Mouse (Mus musculus): ENCODE results near the gene Usp19. TPM values are rescaled to one million over a fixed set of nuclear protein-coding genes. Genes with fewer than 3 reads are reported as not detected.

Usp19 gene
- total and polyA plus RNA-seq, 2 experiments = 24.3 to 80.5 TPM

DNA sequence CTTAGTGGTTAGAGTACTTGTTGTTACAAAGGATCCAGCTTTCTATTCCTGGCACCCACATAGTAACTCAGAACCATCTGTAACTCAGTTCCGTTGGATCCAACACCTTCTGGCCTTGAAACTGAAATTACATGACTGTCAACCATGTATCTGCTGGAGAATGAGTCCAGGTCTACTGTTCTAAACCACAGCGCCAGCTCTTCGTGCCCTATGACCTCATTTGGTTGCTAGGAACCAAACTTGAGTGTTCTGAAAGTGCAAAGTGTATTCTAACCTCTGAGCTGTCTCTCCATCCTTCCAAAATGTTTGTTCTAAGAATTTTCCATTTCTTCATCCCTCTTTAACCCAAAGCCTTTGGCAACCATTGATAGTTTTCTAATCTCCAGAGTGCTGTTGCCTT, 55.6 kb downstream of the Usp19 start:
- TF ChIP-seq POLR2A (IDR thresholded peaks at IDR 0.05; ENCODE audit: extremely low read depth, insufficient read depth, low read length) (no peak), CTCF (IDR thresholded peaks at IDR 0.05; ENCODE audit: low read depth, low read length) (no peak)
- Histone ChIP-seq H3K9ac (ENCODE audit: low read depth, low read length) (no peak overlapping the region), H3K4me1 (ENCODE audit: control insufficient read depth, insufficient read depth, low read length) (peaks cover 11% of the 10 kb centered on the region), H3K27me3 (ENCODE audit: control insufficient read depth, insufficient read depth, low read length) (no peaks in the 10 kb centered on the region), H3K27ac (replicated peaks; ENCODE audit: insufficient read depth, low read depth, low read length) (peak overlapping the region; percentile 31), H3K36me3 (ENCODE audit: control insufficient read depth, insufficient read depth, low read length) (peaks cover 64% of the 10 kb centered on the region), H3K4me3 (ENCODE audit: insufficient read depth, low read depth, low read length) (no peak overlapping the region), H3K79me2 (ENCODE audit: control insufficient read depth, insufficient read depth, low read length) (no peaks in the 10 kb centered on the region; the same call in 1 of the 2 replicates)
- DNase-seq (ENCODE audit: extremely low read depth, low read depth, low spot score) = peak; percentile 72
- 19% methylated on average over 3 of the region's 3 CpGs for WGBS

DNA sequence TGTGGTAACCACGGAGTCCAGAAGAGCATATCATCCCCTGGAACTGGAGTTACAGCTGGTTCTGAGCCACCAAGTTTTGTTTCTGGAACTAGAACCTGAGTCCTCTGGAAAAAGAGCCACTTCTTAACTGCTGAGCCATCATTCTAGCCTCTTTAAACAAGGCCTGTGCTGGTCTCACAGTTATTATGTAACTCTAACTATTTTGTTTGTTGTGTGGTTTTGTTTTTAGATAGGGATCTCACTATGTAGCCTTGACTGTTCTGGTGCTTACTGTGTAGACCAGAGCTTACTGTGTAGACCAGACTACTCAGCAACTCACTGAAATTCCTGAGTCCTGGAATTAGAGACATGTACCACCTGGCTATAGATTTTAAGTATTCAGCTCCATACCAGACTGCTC, 56.5 kb downstream of the Usp19 start:
- Histone ChIP-seq H3K4me3 (ENCODE audit: insufficient read depth, low read depth, low read length) (no peak overlapping the region), H3K4me1 (ENCODE audit: control insufficient read depth, insufficient read depth, low read length) (peaks cover 14% of the 10 kb centered on the region), H3K9ac (ENCODE audit: low read depth, low read length) (no peak overlapping the region), H3K36me3 (ENCODE audit: control insufficient read depth, insufficient read depth, low read length) (peaks cover 59% of the 10 kb centered on the region), H3K27ac (replicated peaks; ENCODE audit: insufficient read depth, low read depth, low read length) (peak overlapping the region; percentile 99), H3K79me2 (ENCODE audit: control insufficient read depth, insufficient read depth, low read length) (no peaks in the 10 kb centered on the region; the same call in 1 of the 2 replicates), H3K27me3 (ENCODE audit: control insufficient read depth, insufficient read depth, low read length) (no peaks in the 10 kb centered on the region)
- DNase-seq (ENCODE audit: extremely low read depth, low read depth, low spot score) = peak; percentile 66
- WGBS = 23% methylated on average over 1 of the region's 1 CpGs
- TF ChIP-seq CTCF (IDR thresholded peaks at IDR 0.05; ENCODE audit: low read depth, low read length) (no peak), POLR2A (IDR thresholded peaks at IDR 0.05; ENCODE audit: extremely low read depth, insufficient read depth, low read length) (no peak)

Other genes with a start within 250 kb of the Usp19 start
- 20.7 and 28.8 TPM in 2 replicates for gene Dag1, start 226.6 kb upstream of the Usp19 start, total RNA-seq (2014; rRNA removed)
- 24.9 and 29.9 TPM in 2 replicates for gene Dag1, start 226.6 kb upstream of the Usp19 start, polyA plus RNA-seq (2012; rRNA removed)
- 5.8 and 9.0 TPM in 2 replicates for gene Nicn1, start 200.2 kb upstream of the Usp19 start, total RNA-seq (2014; rRNA removed)
- 15.9 and 21.2 TPM in 2 replicates for gene Nicn1, start 200.2 kb upstream of the Usp19 start, polyA plus RNA-seq (2012; rRNA removed)
- 65.5 and 66.6 TPM in 2 replicates for gene Amt, start 193.7 kb upstream of the Usp19 start, total RNA-seq (2014; rRNA removed)
- gene Amt, start 193.7 kb upstream of the Usp19 start, polyA plus RNA-seq (2012; rRNA removed) = 45.8 and 54.5 TPM in 2 replicates
- gene Rhoa, start 184.5 kb upstream of the Usp19 start, total RNA-seq (2014; rRNA removed) = 123 TPM in 2 replicates
- 64.7 and 82.8 TPM in 2 replicates for gene Rhoa, start 184.5 kb upstream of the Usp19 start, polyA plus RNA-seq (2012; rRNA removed)
- gene Tcta, start 184.4 kb upstream of the Usp19 start, total RNA-seq (2014; rRNA removed) = 17.7 and 17.9 TPM in 2 replicates
- gene Tcta, start 184.4 kb upstream of the Usp19 start, polyA plus RNA-seq (2012; rRNA removed) = 35.2 and 41.2 TPM in 2 replicates
- gene Gpx1, start 151.7 kb upstream of the Usp19 start, total RNA-seq (2014; rRNA removed) = 5,129 and 5,348 TPM in 2 replicates
- 8,357 and 9,405 TPM in 2 replicates for gene Gpx1, start 151.7 kb upstream of the Usp19 start, polyA plus RNA-seq (2012; rRNA removed)
- 62.0 and 63.8 TPM in 2 replicates for gene Usp4, start 142.7 kb upstream of the Usp19 start, total RNA-seq (2014; rRNA removed)
- gene Usp4, start 142.7 kb upstream of the Usp19 start, polyA plus RNA-seq (2012; rRNA removed) = 63.3 and 65.2 TPM in 2 replicates
- gene 1700102P08Rik, start 97.8 kb upstream of the Usp19 start, total RNA-seq (2014; rRNA removed) = not detected in 2 replicates
- gene 1700102P08Rik, start 97.8 kb upstream of the Usp19 start, polyA plus RNA-seq (2012; rRNA removed) = not detected in 2 replicates
- not detected in 2 replicates for gene Ccdc36, start 62.1 kb upstream of the Usp19 start, total RNA-seq (2014; rRNA removed)
- not detected in 2 replicates for gene Ccdc36, start 62.1 kb upstream of the Usp19 start, polyA plus RNA-seq (2012; rRNA removed)
- gene BC048562, start 54.1 kb upstream of the Usp19 start, total RNA-seq (2014; rRNA removed) = not detected in 2 replicates
- gene BC048562, start 54.1 kb upstream of the Usp19 start, polyA plus RNA-seq (2012; rRNA removed) = not detected in 2 replicates
- 5.6 and 6.4 TPM in 2 replicates for gene Ccdc71, start 30.1 kb upstream of the Usp19 start, total RNA-seq (2014; rRNA removed)
- 13.2 and 15.7 TPM in 2 replicates for gene Ccdc71, start 30.1 kb upstream of the Usp19 start, polyA plus RNA-seq (2012; rRNA removed)
- 8.7 and 10.1 TPM in 2 replicates for gene Klhdc8b, start 29.0 kb upstream of the Usp19 start, total RNA-seq (2014; rRNA removed)
- 13.2 and 25.6 TPM in 2 replicates for gene Klhdc8b, start 29.0 kb upstream of the Usp19 start, polyA plus RNA-seq (2012; rRNA removed)
- gene Lamb2, start 10.9 kb upstream of the Usp19 start, total RNA-seq (2014; rRNA removed) = 4.0 and 4.8 TPM in 2 replicates
- 2.7 and 5.0 TPM in 2 replicates for gene Lamb2, start 10.9 kb upstream of the Usp19 start, polyA plus RNA-seq (2012; rRNA removed)
- 69.6 and 70.6 TPM in 2 replicates for gene Qars, start 17.1 kb downstream of the Usp19 start, total RNA-seq (2014; rRNA removed)
- 90.2 and 99.4 TPM in 2 replicates for gene Qars, start 17.1 kb downstream of the Usp19 start, polyA plus RNA-seq (2012; rRNA removed)
- gene Qrich1, start 26.2 kb downstream of the Usp19 start, total RNA-seq (2014; rRNA removed) = 43.0 and 52.7 TPM in 2 replicates
- 50.7 and 54.9 TPM in 2 replicates for gene Qrich1, start 26.2 kb downstream of the Usp19 start, polyA plus RNA-seq (2012; rRNA removed)
- gene Impdh2, start 69.7 kb downstream of the Usp19 start, total RNA-seq (2014; rRNA removed) = 33.6 and 39.3 TPM in 2 replicates
- 62.5 and 72.8 TPM in 2 replicates for gene Impdh2, start 69.7 kb downstream of the Usp19 start, polyA plus RNA-seq (2012; rRNA removed)
- 12.0 and 13.4 TPM in 2 replicates for gene Ndufaf3, start 76.8 kb downstream of the Usp19 start, total RNA-seq (2014; rRNA removed)
- 29.0 and 31.3 TPM in 2 replicates for gene Ndufaf3, start 76.8 kb downstream of the Usp19 start, polyA plus RNA-seq (2012; rRNA removed)
- 32.8 and 35.2 TPM in 2 replicates for gene Dalrd3, start 79.3 kb downstream of the Usp19 start, total RNA-seq (2014; rRNA removed)
- 104 and 130 TPM in 2 replicates for gene Dalrd3, start 79.3 kb downstream of the Usp19 start, polyA plus RNA-seq (2012; rRNA removed)
- gene Wdr6, start 88.1 kb downstream of the Usp19 start, total RNA-seq (2014; rRNA removed) = 6.4 and 8.1 TPM in 2 replicates
- gene Wdr6, start 88.1 kb downstream of the Usp19 start, polyA plus RNA-seq (2012; rRNA removed) = 8.4 and 14.8 TPM in 2 replicates
- gene P4htm, start 107.1 kb downstream of the Usp19 start, total RNA-seq (2014; rRNA removed) = 0.09 and 0.13 TPM in 2 replicates
- gene P4htm, start 107.1 kb downstream of the Usp19 start, polyA plus RNA-seq (2012; rRNA removed) = 0.46 and 0.67 TPM in 2 replicates
- gene Arih2, start 158.8 kb downstream of the Usp19 start, total RNA-seq (2014; rRNA removed) = 34.0 and 37.1 TPM in 2 replicates
- gene Arih2, start 158.8 kb downstream of the Usp19 start, polyA plus RNA-seq (2012; rRNA removed) = 25.5 and 26.8 TPM in 2 replicates
- gene Slc25a20, start 171.5 kb downstream of the Usp19 start, total RNA-seq (2014; rRNA removed) = 96.4 and 118 TPM in 2 replicates
- gene Slc25a20, start 171.5 kb downstream of the Usp19 start, polyA plus RNA-seq (2012; rRNA removed) = 52.5 and 70.6 TPM in 2 replicates
- 20.0 and 26.2 TPM in 2 replicates for gene Prkar2a, start 198.7 kb downstream of the Usp19 start, total RNA-seq (2014; rRNA removed)
- 23.4 and 28.8 TPM in 2 replicates for gene Prkar2a, start 198.7 kb downstream of the Usp19 start, polyA plus RNA-seq (2012; rRNA removed)

All from liver, adult 2 months (tissue).